Mouse (Mus musculus) lung, postnatal 10 days (tissue): Measurements from ENCODE around the gene Ppox.
"Not testable (repeated sequence)": the region's sequence is repeated elsewhere in the genome, so short reads cannot be mapped to it uniquely, and the experiment has no call there.

ENCODE experiments used
- DNase-seq: peaks from one replicate; pipeline ENCODE4 v3.0.0; 2021

Gene Ppox

GRCm38 (mm10) chr1:171280916-171281527, at the start of gene Ppox:
TSS of gene Ppox (minus strand) at chr1:171281186.
- DNase-seq: peak; percentile 96

- DNase-seq: no peak
These were observed 49.2 kb upstream of the Ppox start for GRCm38 (mm10) chr1:171330216-171330560.

DNA sequence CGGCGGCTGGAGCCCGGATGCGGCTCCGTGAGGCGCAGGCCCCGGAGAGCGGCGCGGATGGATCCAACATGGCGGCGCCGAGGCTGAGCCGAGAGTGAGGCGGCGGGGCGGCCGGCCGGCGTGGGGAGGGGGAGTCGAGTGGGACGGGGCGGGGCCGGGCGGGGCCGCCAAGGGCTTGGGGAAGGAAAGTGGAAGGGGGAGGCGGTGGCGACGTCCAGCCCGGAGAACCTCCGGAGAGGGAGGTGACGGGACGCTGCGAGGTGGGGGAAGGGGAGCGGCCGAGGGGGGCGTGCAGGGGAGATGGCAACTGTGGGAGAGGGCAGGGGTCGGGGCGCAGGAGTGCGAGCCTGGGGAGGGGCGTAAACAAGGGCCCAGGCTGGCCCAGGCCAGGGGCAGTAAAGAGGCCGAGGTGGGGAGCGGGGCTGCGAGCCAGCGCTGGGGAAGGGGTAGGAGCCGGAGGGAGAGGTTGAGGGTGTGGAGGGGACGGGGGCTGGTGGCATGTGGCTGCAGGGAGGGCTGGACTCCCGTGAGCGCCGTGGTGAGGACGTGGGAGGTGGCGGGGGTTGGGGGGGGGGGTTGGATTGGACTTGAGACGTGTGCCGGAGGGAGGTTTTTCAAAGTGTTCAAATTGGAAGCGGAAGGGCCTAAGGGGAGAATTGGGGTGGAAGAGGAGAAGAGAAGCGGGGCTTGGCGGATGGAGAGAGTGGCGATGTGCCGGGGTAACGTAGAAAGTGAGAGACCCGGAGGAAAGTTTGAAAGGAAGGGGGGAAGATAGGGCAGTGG, 48.6 kb upstream of the Ppox start:
- DNase-seq: peak; percentile 83

DNA sequence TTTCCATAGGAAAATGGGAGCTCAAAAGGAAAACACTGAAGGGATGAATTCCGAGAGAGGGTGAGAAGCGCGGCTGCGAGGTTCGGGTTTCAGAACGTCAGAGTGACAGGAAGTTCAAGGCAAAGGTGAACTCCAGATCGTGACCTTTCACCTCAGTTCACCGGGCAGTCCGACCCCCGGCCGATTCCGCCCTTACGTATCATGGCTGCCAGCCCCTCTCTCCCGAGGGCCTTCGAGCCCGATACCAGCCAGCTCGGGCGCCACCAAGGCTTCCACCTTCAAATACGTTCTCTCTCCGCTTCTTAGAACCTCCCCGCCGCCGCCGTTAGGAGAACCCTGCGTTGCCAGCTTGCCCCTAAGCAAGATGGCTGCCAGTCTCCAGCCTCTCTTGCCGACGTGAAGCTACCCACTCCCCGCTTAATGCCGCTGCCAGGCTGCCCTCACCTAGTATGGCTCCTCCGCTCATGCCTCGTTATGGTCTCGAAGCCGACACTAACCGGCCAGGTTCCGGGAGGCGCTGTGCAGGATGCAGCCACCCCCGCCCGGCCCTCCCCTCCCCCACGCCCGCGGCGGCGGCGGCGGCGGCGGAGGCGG, 48.0 kb upstream of the Ppox start, which contains the start of gene Dedd:
Gene Dedd (plus strand): TSS at position 307 of the 594 bp plus-strand sequence.
- DNase-seq: peak; percentile 95

DNA sequence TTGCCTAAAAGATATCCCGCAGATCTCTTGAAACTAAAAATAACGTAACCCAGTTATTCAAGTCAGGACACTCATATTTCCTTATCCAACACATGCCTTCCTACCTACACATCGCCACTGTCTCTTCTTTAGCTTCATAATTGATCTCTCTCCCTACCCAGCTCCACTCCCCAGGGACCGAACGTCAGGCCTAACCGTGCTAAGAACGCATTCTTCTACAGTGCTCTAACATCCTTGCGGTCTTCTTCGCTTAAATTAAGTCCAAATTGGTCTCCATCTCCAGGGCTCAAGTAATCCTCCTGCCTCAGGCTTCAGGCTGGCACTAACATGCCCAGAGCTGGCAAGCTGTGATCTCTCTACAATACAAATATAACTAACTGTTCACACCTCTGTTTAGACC, 47.3 kb upstream of the Ppox start:
- DNase-seq: peak; percentile 7

DNA sequence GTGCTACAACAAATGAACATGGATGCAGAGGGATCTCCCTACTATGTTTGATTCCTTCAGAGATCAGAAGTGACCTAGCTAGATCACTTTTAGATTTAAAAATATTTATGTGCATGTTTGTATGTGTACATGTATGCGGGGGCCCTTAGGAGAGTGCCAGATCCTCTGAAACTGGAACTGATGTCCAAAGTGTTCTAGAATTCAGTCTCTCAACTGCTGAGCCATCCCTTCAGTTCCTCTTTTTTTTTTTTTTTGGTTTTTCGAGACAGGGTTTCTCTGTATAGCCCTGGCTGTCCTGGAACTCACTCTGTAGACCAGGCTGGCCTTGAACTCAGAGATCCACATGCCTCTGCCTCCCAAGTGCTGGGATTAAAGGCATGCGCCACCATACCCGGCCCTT, 45.6 kb upstream of the Ppox start:
- DNase-seq: not testable (repeated sequence)

GRCm38 (mm10) chr1:171325571-171325970, 44.6 kb upstream of the Ppox start:
- no peak for DNase-seq

DNA sequence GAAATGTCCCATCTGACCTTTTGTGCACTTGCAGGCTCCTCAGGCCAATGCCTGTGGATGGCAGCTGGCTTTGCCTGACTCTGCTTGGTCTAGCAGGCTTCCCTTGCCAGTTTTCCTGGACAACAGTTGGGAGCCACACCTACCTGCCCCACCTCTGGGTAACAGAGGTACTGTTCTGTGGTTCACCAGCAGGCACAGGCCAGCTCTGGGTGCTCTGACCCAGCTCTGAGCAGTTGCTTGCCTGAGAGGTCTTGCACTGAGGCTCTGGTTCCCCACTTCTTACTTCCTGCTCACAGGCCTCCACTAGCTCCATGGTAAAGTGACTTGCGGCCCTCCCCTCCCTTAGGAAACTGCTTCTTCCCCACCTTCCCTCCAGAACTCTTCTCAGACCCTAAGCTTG, 41.0 kb upstream of the Ppox start:
- no peak for DNase-seq

DNA sequence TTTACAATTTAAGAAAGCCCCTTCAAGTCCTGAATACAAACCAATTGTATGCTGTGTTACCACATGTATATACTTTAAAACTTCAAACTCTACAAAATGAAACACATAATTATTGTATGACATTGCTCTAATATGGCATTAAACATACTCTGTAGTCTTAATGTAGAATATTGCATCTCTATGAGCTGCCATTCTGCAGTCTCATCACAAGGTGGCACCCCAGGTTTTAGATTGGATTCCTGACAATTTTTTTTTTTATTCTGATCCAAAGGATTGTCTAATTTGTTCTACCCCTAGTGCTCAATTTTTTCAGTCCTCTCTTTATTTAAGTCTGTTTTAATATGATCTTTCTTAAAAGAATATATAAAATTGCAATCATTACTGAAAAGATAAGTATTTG, 40.4 kb upstream of the Ppox start:
- peak; percentile 51 for DNase-seq

GRCm38 (mm10) chr1:171320151-171320550, 39.2 kb upstream of the Ppox start:
- DNase-seq: no peak

DNA sequence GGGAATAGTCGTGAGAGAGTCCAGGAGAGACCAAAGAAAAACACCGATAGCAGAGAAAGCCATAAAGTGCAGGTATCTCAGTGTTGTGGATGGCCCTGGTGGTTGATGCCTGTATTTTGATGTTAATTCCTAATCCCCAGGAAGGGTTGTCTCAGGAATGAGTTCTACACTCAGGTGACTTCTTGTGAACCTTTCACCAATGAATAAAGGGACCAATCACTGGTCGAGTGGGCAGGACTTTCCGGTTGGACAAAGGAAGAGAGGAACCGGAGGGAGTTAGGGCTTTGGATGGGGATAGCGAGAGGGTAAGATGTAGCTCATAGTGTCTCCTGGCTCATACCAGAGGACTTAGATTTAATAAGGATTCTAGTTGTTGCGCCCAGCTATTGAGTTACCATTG, 38.8 kb upstream of the Ppox start:
- DNase-seq: no peak

GRCm38 (mm10) chr1:171309321-171309720, 28.3 kb upstream of the Ppox start:
- DNase-seq: no peak

DNA sequence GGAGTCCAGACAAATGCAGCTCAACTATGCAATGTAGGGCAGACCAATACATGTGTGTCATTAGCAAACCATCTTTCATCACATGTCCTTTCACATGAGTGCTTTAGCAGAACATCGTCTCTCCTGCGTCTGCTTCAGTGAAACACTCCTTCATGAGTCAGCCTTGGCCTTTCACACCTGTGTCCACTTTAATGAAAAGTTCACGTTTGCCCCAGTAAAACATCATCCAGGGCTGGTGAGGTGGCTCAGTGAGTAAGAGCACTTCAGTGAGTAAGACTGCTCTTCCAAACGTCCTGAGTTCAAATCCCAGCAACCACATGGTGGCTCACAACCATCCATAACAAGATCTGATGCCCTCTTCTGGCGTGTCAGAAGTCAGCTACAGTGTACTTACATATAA, 25.2 kb upstream of the Ppox start:
- not testable (repeated sequence) for DNase-seq

DNA sequence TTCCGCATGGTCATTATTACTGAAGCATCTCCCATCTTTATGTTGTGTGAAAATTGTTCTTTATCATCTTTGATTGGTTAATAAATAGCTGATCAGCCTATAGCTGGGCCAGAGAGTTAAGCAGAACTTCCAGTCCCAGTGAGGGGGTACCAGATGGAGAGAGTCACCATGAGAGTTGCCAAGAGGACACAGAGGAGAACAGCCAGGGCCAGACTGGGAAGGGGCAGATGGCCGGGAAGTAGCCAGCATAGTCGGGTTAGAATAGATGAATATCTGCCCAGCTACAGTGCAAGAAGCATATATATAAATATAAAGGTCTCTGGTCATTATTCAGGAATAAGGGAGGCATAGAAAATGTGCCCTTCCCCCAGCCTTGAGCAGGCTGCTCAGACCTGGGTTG, 17.2 kb upstream of the Ppox start:
- no peak for DNase-seq

DNA sequence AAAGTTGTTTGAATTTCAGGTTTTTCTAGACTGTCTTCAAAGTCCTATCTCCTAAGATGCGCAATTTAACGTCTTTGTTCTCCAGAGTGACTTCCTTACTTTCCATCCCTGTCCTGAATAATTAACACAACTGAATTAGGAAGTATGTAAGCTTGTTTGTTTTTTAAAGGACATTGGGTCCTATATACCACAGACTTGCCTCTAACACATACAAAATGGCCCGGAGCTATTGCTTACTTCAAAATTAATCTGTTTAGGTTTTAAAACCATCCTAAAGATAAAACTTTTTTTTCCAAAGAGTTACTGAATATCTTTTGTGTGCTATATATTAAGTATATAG, 14.0 kb upstream of the Ppox start:
- no peak for DNase-seq

GRCm38 (mm10) chr1:171294298-171295062, 13.5 kb upstream of the Ppox start, which contains the start of gene Ufc1:
TSS of gene Ufc1 (minus strand) at chr1:171295024.
- DNase-seq: peak; percentile 90

DNA sequence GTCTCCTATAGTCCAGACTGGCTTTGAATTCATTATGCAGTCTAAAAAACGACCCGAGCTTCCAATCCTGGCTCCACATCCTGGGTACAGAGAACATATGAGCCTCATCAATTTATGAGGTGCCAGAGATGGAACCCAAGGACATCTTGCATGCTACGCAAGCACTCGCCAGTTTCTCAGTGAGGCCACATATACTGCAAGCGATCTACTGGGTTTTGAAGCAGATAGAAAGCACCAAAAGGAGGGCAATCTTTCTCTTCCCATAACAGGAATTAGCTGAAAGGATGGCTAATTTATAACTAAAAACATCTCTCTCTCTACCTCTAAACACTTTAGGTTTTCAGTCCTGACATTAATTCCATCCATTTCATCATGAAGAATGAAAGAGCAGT, 12.9 kb upstream of the Ppox start:
- DNase-seq: no peak

GRCm38 (mm10) chr1:171293351-171293750, 12.4 kb upstream of the Ppox start:
- DNase-seq: no peak

DNA sequence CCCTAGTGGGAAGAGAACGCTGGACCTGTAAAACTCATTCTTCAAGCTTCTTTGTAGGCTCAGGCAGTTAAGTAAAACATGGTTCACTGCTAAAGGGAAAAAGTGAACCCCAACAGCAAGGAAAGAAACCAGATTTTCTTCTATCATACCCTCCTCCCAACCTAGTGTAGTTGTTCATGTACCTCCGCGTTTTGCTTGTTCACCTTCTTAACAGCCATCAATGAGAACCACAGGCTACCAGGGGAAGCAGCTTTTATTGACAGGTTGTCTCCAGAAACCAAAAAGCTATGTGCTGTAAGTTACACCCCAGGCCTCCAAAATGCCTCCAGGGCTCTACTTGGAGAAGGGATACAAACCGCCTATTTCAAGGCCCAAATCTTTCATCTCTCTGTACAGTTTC, 7.3 kb upstream of the Ppox start:
- no peak for DNase-seq

DNA sequence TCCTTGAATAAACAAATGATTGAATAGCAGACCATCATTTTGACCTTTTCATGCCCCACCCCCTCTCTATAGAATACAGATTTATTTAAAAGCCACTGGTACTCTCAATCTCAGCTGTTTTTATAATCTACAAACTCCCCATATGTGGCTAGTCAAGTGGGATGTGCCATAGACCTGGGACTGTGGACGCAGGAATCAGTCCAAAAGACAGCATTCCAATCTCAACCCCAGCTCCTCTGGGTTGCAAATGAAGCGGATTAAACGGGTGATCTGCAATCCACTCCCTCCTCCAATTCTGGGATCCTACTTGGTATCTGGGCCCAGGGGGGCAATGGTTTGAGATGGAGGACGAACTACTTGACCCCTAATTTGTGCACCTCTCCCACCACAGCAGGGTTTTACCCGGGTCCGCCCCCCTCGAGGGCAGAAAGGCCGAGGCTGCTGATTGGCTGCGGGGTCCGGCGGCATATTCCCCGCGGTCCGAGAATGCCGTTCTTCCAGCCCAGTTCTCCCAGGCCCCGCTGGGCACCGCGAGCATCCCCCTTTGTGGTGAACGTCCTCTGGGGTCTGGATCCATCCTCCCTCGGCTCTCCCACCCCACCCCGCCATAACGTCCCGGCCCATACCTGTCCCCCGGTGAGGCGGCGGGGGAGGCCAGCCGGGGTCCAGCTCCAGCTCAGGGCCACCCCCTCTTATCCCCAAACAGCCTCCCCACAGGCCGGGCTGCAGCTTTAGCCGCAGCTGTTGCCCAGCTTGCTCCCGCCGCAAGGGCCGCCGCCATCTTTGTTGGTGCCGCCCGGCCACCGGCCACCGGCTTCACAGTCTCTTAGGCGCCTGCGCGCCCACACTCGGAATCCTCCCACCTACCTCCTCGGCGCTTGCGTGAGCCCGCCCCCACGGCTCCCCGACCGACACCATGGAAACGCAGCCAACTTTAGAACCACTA, 6.4 kb upstream of the Ppox start, which contains the start of gene Usp21:
Gene Usp21 (minus strand): TSS at position 856 of the 946 bp plus-strand sequence.
- DNase-seq: peak; percentile 96

GRCm38 (mm10) chr1:171286517-171286916, 5.5 kb upstream of the Ppox start:
- DNase-seq: no peak
